Mouse (Mus musculus) mouse trophoblast stem cell (cell line): ENCODE measurements around the gene Vmn1r8.

Experiments used
- in situ Hi-C, 2 experiments: fragments of 300-500 bp; cut with MseI, MboI; formaldehyde crosslinking; loops; 2 replicates in 1 of 2; 3 replicates in 1 of 2; pipeline ENCODE4 v1.15.1; 2025

The Vmn1r8 gene

DNA sequence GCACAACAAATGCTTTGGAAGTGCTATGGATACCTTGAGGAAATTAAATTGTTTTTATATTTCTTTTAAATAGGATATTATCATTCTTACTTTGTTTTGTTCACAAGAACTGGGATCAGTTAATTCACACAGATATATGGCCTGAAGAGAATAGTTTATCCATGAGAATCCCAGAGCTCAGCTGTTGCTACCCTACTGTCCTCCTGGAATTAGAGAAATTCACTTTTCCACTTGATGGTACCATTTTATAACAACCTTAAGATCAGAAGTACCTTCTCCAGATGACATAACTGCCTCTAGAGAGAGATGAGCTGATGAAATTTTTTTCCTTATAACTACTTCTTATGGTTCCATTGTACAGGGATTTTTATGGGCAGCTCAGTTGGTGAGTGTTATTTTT is at the start of gene Vmn1r8:
Vmn1r8 (plus strand) TSS at position 301 of the 400 bp plus-strand sequence.
- in situ Hi-C loops: loop anchor here in 1 of 2 experiments (25.0 kb wide), 1 partner anchor 220 kb away; no protein-coding TSS in a partner anchor

DNA sequence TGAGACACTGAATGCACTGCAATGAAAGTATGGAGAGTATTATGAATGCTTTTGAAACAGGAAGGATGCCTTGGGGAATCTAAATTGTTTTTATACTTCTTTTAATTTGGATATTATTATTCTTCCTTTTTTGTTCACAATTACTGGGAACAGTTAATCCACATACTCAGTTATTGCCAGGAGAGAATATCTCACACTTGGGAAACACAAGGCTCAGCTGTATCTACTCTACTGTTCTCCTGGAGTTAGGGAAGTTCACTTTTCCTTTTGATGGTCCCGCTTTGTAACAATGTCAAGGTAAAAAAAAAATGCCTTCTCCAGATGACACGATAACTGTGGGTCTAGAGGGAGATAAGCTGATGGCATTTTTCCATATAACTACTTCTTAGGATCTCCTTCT is 35.1 kb upstream of the Vmn1r8 start, which contains the start of gene Vmn1r6:
Vmn1r6 (plus strand) TSS at position 301 of the 400 bp plus-strand sequence.
- in situ Hi-C loops: no loop called here

DNA sequence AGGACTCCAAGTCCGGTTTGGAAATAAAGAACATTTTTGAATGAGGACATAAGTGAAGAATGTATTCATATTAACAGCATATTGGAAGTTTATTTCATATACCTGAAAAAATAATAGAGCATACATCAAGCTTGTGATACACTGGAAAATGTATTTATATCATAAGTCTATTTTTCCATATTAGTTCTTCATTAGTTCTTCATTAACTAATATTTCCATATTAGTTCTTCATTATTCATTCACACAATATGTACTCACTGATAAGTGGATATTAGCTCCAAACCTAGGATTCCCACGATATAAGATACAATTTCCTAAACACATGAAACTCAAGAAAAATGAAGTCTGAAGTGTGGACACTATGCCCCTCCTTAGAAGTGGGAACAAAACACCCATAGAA is 6.9 kb upstream of the Vmn1r8 start, which contains the start of gene Vmn1r7:
Vmn1r7 (minus strand) TSS at position 101 of the 400 bp plus-strand sequence.
- in situ Hi-C loops: loop anchor here in 1 of 2 experiments (25.0 kb wide), 1 partner anchor 213 kb away; no protein-coding TSS in a partner anchor

DNA sequence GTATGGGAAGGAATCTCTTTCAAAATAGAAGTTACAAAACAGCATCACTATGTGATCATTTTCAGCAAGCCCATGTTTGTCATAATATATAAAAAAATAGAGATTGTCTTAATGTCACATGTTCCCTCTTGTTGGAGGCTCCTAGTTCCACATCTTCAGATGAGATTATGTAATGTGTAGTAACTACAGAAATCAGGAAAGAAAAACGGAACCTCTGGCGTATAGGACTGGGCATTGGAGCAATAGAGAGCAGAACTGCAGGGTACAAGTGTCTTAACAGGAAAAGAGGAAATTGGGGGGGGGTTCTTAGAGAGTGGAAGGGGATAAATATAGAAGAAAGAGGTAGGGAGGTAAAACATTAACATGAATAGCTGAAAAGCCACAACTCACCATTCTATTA is 2.6 kb downstream of the Vmn1r8 start:
- in situ Hi-C loops: loop anchor here in 1 of 2 experiments (25.0 kb wide), 1 partner anchor 222 kb away; no protein-coding TSS in a partner anchor

DNA sequence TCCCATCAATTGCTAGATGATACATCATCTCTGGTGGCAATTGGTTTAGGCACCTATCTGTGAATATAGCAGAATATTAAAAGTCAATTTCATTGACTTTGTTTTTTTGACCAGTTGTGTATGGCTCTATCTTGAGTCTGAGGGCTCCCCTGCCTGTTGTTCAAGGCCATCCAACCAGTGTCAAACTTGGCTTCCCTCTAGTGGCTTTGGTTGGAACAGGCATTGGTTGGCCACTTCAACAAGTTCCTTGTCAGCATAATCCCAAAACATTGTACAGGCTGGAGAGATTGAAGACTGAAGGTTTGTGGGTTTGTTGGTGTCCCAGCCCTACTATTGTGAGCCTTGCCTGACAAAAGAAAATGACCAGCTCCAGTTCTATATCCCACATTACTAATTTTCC is 31.6 kb downstream of the Vmn1r8 start:
- in situ Hi-C loops: loop anchor here in 1 of 2 experiments (25.0 kb wide), 1 partner anchor 251 kb away; no protein-coding TSS in a partner anchor

DNA sequence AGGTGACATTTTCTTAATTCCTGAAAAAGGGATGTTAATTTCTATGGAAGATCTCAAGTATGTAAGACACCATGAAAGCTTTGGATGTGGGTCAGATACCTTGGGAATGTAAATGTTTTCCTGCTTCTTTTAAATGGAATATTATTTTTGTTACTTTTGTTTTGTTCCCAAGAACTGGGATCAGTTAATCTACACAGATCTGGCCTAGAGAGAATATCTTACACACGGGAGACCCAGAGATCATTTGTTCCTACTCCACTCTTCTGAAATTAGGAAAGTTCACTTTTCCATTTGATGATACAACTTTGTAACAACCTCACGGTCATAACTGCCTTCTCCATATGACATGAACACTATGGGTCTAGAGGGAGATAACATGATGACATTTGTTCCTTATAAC is 34.4 kb downstream of the Vmn1r8 start, which contains the start of gene Vmn1r9:
Vmn1r9 (plus strand) TSS at position 301 of the 400 bp plus-strand sequence.
- in situ Hi-C loops: loop anchor here in 1 of 2 experiments (25.0 kb wide), 1 partner anchor 254 kb away; no protein-coding TSS in a partner anchor
